Mouse (Mus musculus) thymus, postnatal 14 days (tissue): ENCODE results near the gene Sva.

Source experiments
- DNase-seq: peaks from one replicate; pipeline ENCODE4 v3.0.0; 2021

Sva gene

DNA sequence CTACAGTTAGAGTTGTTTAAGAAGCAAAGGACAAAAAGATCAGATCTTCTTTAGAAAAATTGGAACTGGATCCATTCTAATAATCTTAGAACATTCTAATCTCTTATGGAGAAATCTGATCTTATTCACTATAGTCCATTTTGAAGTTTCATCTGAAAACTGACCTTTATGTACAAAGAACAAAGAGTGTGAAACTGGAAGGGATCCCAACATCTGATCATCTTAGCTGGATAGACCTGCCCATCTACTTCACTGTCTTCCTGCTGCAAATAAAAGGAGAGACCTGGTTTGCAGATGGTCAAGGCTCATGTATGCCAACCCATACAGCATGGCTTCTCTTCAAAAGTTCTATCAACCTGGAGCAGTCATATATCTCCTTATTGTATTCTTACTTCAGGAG is at the start of gene Sva:
TSS of gene Sva (plus strand) at position 301 of the 400 bp plus-strand sequence.
- DNase-seq, result no peak
